Mouse (Mus musculus) Patski (cell line): ENCODE results near the gene Ptger2. TPM values are rescaled to one million over a fixed set of nuclear protein-coding genes. Genes with fewer than 3 reads are reported as not detected.

ENCODE experiments used
- ATAC-seq: fragments of 100-300 bp; one replicate; pipeline ENCODE4 v1.8.0; 2021
- CTCF ChIA-PET: fragments of 350-600 bp; sonication (Branson Sonifier 250); formaldehyde crosslinking; loops from one replicate; lab custom pipeline; 2022; ENCODE audit warnings: inconsistent platforms; lab: Charles Lee
- POLR2A ChIA-PET: fragments of 350-600 bp; sonication (Branson Sonifier 250); formaldehyde crosslinking; loops from one replicate; lab custom pipeline; 2022; ENCODE audit warnings: antibody characterized with exemption, inconsistent platforms; lab: Charles Lee
- DNase-seq: peaks from one replicate; pipeline ENCODE4 v3.0.0-alpha.2; 2011; ENCODE audit warnings: low read depth, low spot score
- H3K27me3 ChIP-seq: fragments of 371-371 bp; one replicate; pipeline ENCODE4 v1.5.1; 2021
- CTCF ChIP-seq: fragments of 100-300 bp; IDR thresholded peaks from one replicate; pipeline ENCODE4 v1.5.1; 2021
- in situ Hi-C: fragments of 300-500 bp; cut with MboI; formaldehyde crosslinking; loops from 3 replicates; pipeline ENCODE4 v1.11.1; 2018; ENCODE audit warnings: low pct_unique_long_range_greater_than_20kb, mixed read lengths
- polyA plus RNA-seq: library from polyadenylated mRNA; unstranded; gene quantifications from one replicate; pipeline ENCODE4 v1.2.3, GENCODE M21; 2021

Ptger2 gene
- polyA plus RNA-seq, 1 experiment from 2014 or later = 0.09 TPM

DNA sequence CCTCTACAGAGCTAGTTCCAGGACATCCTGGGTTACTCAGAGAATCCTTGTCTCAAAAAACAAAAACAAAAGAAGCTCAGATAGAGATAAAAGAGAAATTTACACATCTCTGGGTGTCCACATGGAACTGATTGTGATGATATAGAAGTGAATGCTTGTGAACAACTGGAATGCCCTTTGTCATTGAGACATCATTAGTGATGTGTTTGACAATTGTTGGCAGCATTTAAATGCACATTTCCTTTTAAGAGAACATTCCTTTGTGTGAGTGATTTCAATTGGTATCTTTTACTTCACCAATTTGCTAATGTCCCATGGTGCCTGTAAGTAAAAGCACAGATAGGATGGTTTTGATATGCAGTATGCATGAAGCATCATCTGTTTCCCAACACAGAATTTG is 6.3 kb downstream of the Ptger2 start:
- peaks cover 3% of the 10 kb centered on the region for H3K27me3 ChIP-seq
- in situ Hi-C loops = no loop called here
- no peak for TF ChIP-seq CTCF
- DNase-seq = no peak
- ChIA-PET POLR2A (no interaction called here), CTCF (no interaction called here)
- no peak for ATAC-seq

DNA sequence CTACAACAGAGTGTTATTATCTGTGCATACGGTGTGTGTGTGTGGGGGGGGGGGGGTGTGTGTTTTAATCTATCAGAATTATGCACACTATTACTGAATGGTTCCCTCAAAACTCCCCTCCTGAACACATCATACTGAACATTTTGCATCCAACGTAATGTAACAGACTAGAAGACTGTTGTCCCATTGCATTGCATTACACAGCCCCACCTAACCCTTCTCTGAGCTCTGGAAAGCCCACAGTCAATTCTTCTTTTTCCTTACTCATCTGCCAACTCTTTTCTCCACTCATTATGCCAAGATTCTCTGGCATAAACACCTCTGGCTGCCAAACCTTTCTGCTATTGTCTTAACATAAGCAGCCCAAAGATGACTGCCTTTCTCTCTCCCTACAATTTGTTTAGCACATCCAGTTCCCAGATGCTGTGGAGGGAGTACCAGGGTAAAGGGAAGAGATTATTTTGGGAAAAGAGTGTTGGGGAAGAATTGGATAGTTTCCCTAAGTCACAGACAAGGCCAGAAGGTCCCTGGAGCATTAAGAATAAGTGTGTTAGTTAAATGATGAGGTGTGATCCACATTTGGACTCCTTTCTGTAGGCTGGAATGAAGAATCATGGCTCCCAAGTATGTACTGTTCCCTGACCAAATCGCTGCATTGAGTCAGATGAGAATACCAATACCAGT is 12.2 kb downstream of the Ptger2 start:
- ATAC-seq = no peak
- H3K27me3 ChIP-seq = peaks cover 4% of the 10 kb centered on the region
- ChIA-PET CTCF (no interaction called here), POLR2A (no interaction called here)
- in situ Hi-C loops = no loop called here
- no peak for TF ChIP-seq CTCF
- DNase-seq = no peak

DNA sequence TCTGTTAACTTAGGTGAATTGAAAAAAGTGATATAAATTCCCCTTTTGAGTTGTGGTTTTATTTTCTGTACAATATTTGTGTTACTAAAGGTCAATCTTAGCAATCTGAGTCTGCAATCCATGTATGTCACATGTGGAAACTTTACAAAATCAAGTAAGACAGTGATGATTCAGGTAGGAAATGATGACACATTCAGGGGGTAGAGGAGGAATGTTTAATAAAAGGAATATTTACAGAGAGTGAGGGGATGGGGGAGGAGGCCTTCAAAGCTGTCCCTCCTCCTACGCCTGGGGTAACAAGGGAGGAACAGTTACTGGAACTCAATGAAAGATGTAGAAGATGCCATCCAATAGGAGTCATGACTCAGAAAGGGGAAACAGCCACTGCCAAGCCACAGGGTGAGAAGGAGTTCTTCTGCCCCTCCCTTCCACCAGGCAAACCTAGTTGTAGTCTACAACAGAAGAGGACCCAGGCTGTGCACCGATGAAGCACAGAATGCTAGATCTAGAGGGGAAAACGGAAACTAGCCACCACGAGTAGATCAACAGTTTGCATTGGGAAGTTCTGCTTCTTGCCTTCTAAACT is 17.8 kb downstream of the Ptger2 start:
- peaks cover 4% of the 10 kb centered on the region for H3K27me3 ChIP-seq
- ChIA-PET CTCF (interaction anchor here (1.9 kb wide), 1 partner anchor 14 kb away, joined by 5 read pairs; no protein-coding TSS in a partner anchor), POLR2A (no interaction called here)
- ATAC-seq = no peak
- in situ Hi-C loops = no loop called here
- TF ChIP-seq CTCF = no peak
- no peak for DNase-seq

DNA sequence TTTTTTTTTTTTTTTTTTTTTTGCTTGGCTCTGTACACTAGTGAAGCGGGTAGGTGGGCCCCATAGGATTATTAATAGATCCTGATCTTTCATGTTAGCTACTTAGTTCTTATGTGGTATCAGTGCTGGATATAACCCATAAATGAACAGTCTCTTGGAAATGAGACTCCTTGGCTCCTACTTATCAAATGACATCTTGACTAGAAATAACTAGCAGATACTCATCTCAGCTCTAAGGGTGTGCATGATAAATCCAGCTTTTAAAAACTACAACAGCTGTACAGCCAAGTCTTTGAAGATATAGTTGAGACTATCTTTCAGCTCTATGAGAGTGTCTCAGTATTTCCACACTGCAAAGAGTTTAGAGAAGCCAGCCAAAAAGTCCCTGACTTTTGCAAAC is 21.2 kb downstream of the Ptger2 start:
- DNase-seq (no peak), ATAC-seq (no peak)
- ChIA-PET CTCF (no interaction called here), POLR2A (no interaction called here)
- no peak for TF ChIP-seq CTCF
- no peaks in the 10 kb centered on the region for H3K27me3 ChIP-seq
- in situ Hi-C loops = no loop called here

DNA sequence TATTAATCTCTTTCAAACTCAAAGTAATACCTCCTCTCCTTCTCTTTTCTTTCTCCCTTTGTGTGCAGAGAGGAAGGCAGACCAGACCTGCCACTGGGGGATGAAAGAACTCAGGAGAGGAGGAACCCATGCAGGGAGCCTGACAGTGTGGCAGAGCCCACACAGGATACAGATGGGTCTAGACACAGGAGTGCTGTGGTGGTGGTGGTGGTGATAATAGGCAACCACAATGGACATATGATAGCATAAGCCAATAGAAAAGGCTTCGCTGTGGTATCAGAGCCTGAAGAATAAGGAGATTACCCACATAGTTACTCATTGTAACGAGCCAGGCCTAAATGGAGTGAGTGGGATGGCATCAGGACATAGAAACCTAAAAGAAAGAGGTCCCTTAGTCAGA is 23.3 kb downstream of the Ptger2 start:
- no peaks in the 10 kb centered on the region for H3K27me3 ChIP-seq
- ChIA-PET POLR2A (no interaction called here), CTCF (no interaction called here)
- no peak for ATAC-seq
- no peak for DNase-seq
- no peak for TF ChIP-seq CTCF
- in situ Hi-C loops = no loop called here

DNA sequence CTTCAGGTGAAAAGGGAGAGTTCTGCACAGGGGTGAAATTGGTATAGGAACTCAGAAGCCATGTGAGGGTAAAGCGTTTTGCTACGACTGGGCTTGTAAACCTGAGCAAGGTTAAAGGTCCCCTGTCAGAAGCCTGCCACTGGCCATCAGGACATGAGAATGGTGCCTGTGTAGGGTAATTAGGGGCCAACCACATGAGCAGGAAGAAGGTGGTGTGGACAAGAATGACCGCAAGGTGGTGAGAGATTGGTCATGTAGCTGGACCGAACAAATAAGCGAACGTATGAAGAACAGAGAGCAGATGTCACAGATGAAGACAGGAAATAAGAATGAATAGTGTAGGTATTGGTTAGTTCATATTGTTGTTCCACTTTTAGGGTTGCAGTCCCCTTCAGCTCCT is 23.7 kb downstream of the Ptger2 start:
- CTCF ChIA-PET = no interaction called here
- no peak for ATAC-seq

DNA sequence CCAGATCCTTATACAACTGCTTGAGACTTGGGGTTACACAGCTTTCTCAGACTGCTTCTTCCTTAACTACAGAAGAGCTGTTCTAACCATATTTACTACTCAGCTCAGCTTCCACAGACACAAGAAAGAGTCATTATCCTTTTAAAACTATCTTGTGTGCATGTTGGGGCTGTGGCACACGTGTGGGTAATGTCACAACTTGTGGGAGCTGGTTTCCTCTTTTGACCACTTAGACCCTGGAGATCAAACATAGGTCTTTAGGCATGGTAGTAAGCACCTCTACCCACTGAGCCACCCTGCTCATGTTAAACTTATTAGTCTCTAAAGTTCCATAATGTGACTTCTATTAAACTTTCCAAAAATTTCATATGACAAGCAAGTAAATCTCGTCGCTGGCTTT is 33.6 kb downstream of the Ptger2 start:
- no peak for TF ChIP-seq CTCF
- POLR2A ChIA-PET = no interaction called here

More for the DNA sequence above, 23.7 kb downstream of the Ptger2 start:
- POLR2A ChIA-PET = no interaction called here
- H3K27me3 ChIP-seq = no peaks in the 10 kb centered on the region
- no peak for DNase-seq
- in situ Hi-C loops = no loop called here
- TF ChIP-seq CTCF = no peak

DNA sequence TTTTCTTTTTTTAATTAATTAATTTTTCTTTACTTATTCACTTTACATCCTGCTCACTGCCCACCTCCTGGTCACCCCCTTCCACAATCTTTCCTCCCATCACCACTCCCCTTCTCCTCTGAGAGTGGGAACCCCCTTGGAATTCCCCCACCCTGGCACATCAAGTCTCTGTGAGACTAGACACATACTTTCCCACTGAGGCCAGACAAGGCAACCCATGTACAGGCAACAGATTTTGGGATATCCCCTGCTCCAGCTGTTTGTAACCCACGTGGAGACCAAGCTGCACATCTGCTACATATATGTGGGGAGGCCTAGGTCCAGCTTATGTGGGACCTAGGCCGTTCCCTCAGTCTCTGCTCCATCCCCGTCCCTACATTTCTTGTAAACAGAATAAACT is 46.3 kb downstream of the Ptger2 start:
- in situ Hi-C loops = no loop called here
- no peak for ATAC-seq
- no peaks in the 10 kb centered on the region for H3K27me3 ChIP-seq
- no peak for TF ChIP-seq CTCF
- no peak for DNase-seq
- POLR2A ChIA-PET = no interaction called here
- CTCF ChIA-PET = no interaction called here

More for the DNA sequence above, 33.6 kb downstream of the Ptger2 start:
- DNase-seq = no peak
- peaks cover 4% of the 10 kb centered on the region for H3K27me3 ChIP-seq
- in situ Hi-C loops = no loop called here
- ATAC-seq = no peak
- CTCF ChIA-PET = no interaction called here

DNA sequence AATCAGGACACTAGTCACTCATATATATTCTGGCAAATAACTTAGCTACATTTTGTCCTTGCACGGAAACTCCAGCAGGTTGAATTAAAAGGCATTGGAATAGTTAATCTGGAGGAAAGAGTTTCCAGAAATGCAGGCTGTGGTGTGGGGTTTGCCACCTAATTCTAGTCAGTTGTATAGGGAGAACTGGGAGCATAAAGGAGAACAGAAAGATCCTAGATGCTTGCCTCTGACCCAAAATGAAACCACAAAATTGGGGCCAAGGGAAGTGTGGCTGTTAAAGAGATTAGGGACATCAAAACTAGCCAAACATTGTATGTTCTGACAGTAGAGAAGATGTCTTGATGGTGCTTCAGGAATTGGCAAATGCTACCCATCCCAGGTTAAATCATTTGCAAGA is 48.6 kb downstream of the Ptger2 start:
- POLR2A ChIA-PET = no interaction called here
- CTCF ChIA-PET = no interaction called here
- no peak for TF ChIP-seq CTCF
- no peak for ATAC-seq
- H3K27me3 ChIP-seq = no peaks in the 10 kb centered on the region
- in situ Hi-C loops = no loop called here
- no peak for DNase-seq

DNA sequence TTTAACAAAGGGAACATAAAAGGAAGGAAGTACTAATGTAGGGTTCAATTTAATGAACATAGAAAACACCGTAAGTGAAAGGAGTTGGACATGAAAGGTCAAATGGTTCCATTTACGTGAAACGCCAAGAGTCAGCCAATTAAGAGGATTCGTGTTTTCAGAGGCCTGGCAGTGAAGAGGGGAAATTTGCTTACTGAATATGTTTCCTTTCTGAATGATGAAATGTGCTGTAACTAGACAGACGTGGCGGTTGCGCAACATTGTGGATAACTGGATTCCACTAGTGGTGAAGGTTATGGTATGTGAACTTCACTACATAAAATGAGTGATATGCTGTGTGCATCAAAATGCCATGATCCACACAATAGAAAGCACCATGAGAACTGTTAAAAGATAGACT is 50.1 kb downstream of the Ptger2 start:
- ATAC-seq = no peak
- in situ Hi-C loops = no loop called here
- CTCF ChIA-PET = no interaction called here

DNA sequence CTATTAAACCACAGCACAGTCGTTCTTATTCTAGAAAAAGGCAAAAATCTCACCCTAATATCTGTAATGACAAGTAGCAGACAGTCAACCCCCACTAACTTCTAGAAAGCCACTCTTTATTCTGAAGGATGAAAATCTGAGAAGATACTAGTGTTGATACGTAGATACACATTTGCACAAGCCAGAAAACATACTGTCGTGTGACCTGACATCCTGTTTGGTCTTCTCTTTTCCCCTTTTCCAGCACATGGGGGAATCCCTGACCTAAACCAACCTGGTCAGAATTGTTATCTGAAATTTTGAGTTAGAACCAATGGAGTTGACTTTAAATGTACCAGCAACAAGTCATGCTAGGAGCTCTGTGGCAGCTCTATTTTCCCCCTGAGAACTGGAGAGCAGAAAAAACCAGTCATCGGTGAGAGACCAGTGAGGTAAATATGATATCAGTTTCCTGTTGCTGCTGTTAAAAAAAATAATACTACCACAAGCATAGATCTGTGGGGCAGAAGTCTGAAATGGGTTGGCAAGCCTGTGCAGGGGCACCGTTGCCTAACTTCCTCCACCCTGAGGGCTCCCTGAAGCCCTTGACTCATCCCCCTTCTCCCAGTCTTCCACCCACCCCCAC is 53.0 kb downstream of the Ptger2 start:
- TF ChIP-seq CTCF = no peak
- DNase-seq (no peak), ATAC-seq (no peak)
- in situ Hi-C loops = no loop called here
- ChIA-PET POLR2A (no interaction called here), CTCF (no interaction called here)
- H3K27me3 ChIP-seq = no peaks in the 10 kb centered on the region

More for the DNA sequence above, 50.1 kb downstream of the Ptger2 start:
- POLR2A ChIA-PET = no interaction called here
- TF ChIP-seq CTCF = no peak
- DNase-seq = no peak
- no peaks in the 10 kb centered on the region for H3K27me3 ChIP-seq
